Mouse (Mus musculus) small intestine, adult 10 weeks (tissue): ENCODE results near the gene Clcf1. TPM values are rescaled to one million over a fixed set of nuclear protein-coding genes. Genes with fewer than 3 reads are reported as not detected.

Source experiments
- polyA plus RNA-seq: library from polyadenylated mRNA; stranded (reverse); fragments of 350-450 nt; fragmentation: Illumina TruSeq; extraction: RNeasy Lipid Tissue Mini Kit (QIAGEN cat#74804); gene quantifications from one replicate; pipeline ENCODE4 v1.2.3, GENCODE M21; 2014; ENCODE audit warnings: low replicate concordance

Clcf1 gene
- 0.33 TPM for polyA plus RNA-seq

GRCm38 (mm10) chr19:4214071-4214770 lies at the start of gene Clcf1, which contains the start of gene AC109138.7:
Gene Clcf1, plus strand, starts transcription at chr19:4214238.
Gene AC109138.7, plus strand, starts transcription at chr19:4214357.

GRCm38 (mm10) chr19:4175368-4175947 lies 38.6 kb upstream of the Clcf1 start, which contains the start of gene Carns1:
Gene Carns1, minus strand, starts transcription at chr19:4175479.

GRCm38 (mm10) chr19:4190831-4191334 lies 23.2 kb upstream of the Clcf1 start, which contains the start of gene Tbc1d10c:
Gene Tbc1d10c, minus strand, starts transcription at chr19:4191284.

GRCm38 (mm10) chr19:4191528-4192250 lies 22.3 kb upstream of the Clcf1 start, which contains the start of gene Ppp1ca:
Gene Ppp1ca, plus strand, starts transcription at chr19:4192065.

GRCm38 (mm10) chr19:4201291-4201909 lies 12.6 kb upstream of the Clcf1 start, which contains the start of gene Rad9a:
Gene Rad9a, minus strand, starts transcription at chr19:4201662.

GRCm38 (mm10) chr19:4231253-4232185 lies 17.5 kb downstream of the Clcf1 start, which contains the start of gene Pold4:
Gene Pold4, plus strand, starts transcription at chr19:4231899.

GRCm38 (mm10) chr19:4268566-4269361 lies 54.7 kb downstream of the Clcf1 start, which contains the start of gene Ssh3:
Gene Ssh3, minus strand, starts transcription at chr19:4269180.

Other genes starting within 250 kb of the Clcf1 start
- gene Aldh3b2, start 241.9 kb upstream of the Clcf1 start, polyA plus RNA-seq = not detected
- gene Acy3, start 227.7 kb upstream of the Clcf1 start, polyA plus RNA-seq = 5.0 TPM
- gene Tbx10, start 221.5 kb upstream of the Clcf1 start, polyA plus RNA-seq = not detected
- gene Nudt8, start 213.7 kb upstream of the Clcf1 start, polyA plus RNA-seq = not detected
- gene Gm49405, start 213.6 kb upstream of the Clcf1 start, polyA plus RNA-seq = 0.19 TPM
- gene Doc2g, start 210.9 kb upstream of the Clcf1 start, polyA plus RNA-seq = not detected
- gene Ndufv1, start 201.4 kb upstream of the Clcf1 start, polyA plus RNA-seq = 2.5 TPM
- gene Gstp1, start 176.3 kb upstream of the Clcf1 start, polyA plus RNA-seq = 15.3 TPM
- gene Gstp2, start 168.2 kb upstream of the Clcf1 start, polyA plus RNA-seq = 8.5 TPM
- not detected for gene Gstp3, start 154.7 kb upstream of the Clcf1 start, polyA plus RNA-seq
- gene Cabp2, start 132.7 kb upstream of the Clcf1 start, polyA plus RNA-seq = not detected
- 2.9 TPM for gene Cdk2ap2, start 117.1 kb upstream of the Clcf1 start, polyA plus RNA-seq
- 0.93 TPM for gene Pitpnm1, start 114.2 kb upstream of the Clcf1 start, polyA plus RNA-seq
- gene Aip, start 88.4 kb upstream of the Clcf1 start, polyA plus RNA-seq = not detected
- gene Gpr152, start 74.5 kb upstream of the Clcf1 start, polyA plus RNA-seq = not detected
- 0.71 TPM for gene Cabp4, start 70.2 kb upstream of the Clcf1 start, polyA plus RNA-seq
- gene Coro1b, start 65.6 kb upstream of the Clcf1 start, polyA plus RNA-seq = 9.9 TPM
- 1.9 TPM for gene Ptprcap, start 60.6 kb upstream of the Clcf1 start, polyA plus RNA-seq
- 1.9 TPM for gene Rps6kb2, start 50.9 kb upstream of the Clcf1 start, polyA plus RNA-seq
- 0.67 TPM for gene Carns1, start 38.8 kb upstream of the Clcf1 start, polyA plus RNA-seq
- 0.56 TPM for gene Tbc1d10c, start 23.0 kb upstream of the Clcf1 start, polyA plus RNA-seq
- 39.0 TPM for gene Ppp1ca, start 22.2 kb upstream of the Clcf1 start, polyA plus RNA-seq
- gene Rad9a, start 12.6 kb upstream of the Clcf1 start, polyA plus RNA-seq = 1.7 TPM
- gene AC109138.7, start 119 bp downstream of the Clcf1 start, polyA plus RNA-seq = not detected
- not detected for gene Pold4, start 17.7 kb downstream of the Clcf1 start, polyA plus RNA-seq
- 4.9 TPM for gene Ssh3, start 54.9 kb downstream of the Clcf1 start, polyA plus RNA-seq
- not detected for gene Ankrd13d, start 68.9 kb downstream of the Clcf1 start, polyA plus RNA-seq
- 13.4 TPM for gene Grk2, start 92.0 kb downstream of the Clcf1 start, polyA plus RNA-seq
- gene Kdm2a, start 184.0 kb downstream of the Clcf1 start, polyA plus RNA-seq = 54.0 TPM
- gene Rhod, start 225.2 kb downstream of the Clcf1 start, polyA plus RNA-seq = 3.1 TPM